Mouse (Mus musculus): ENCODE data around the gene Eral1.

Eral1 gene

DNA sequence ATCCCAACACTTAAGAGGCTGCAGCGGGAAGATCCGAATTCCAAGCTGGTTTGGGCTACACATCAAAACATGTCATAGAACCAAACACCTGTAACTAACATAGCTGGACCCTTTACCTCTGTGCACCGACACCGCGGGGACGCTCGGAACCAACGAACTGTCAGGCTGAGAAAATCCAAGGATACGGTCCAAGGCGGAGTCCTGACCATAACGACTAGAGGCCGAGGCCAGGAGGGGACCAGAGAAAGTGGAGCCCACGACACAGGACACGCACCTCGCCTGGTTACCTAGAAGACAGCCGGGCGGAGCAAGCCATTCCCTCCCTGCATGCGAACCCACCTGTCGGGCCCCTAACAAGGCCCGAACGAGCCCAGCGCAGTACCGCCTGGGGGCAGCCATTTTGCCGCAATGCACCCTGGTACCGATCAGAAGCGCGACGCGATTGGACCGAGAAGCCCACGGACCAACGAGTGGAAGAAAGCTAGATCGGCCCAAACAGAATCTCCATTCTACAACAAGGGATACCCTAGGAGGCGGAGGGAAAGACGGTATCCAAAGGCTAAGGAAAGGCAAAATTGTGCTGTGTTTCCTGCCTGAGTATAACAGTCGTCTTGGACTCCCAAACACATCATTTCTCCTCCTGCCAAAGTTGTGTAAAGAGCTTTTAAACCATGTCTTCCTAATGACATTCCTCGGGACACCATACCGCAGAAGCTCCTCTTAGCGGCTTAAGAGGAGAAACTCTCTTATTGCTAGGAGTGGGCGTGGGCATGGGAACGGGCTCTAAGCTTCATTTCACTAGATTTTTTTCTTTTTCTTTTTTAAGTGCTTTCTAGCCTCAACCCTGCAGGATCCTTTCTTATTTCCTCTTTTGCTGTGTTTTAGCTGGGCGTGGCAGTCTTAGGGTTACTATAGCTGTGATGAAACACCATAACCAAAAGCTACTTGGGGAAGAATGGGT is at the start of gene Eral1:
Eral1 (minus strand) TSS at position 423 of the 961 bp plus-strand sequence.
- peak; percentile 97 for DNase-seq (ENCODE audit: low read depth, low spot score)

DNA sequence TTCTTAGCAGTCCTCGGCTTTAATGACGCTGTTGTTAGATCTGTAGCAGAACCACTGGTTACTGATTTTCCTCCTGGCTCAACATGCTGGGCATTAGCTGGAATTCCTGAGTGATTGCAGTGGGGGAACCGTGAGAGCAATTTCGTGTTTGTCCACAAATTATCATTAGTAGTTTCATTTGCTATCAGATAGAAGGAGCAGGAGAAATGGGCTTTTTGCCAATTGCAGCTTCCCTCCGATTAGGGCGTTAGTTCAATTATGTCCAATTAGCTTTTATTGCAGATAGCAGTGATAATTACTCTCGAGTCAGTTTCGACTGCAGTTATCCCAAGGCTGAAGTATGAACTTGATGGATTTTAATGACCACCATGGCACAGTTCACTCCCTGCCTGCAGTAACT is 49.3 kb upstream of the Eral1 start:
- DNase-seq (ENCODE audit: low read depth, low spot score) = no peak

DNA sequence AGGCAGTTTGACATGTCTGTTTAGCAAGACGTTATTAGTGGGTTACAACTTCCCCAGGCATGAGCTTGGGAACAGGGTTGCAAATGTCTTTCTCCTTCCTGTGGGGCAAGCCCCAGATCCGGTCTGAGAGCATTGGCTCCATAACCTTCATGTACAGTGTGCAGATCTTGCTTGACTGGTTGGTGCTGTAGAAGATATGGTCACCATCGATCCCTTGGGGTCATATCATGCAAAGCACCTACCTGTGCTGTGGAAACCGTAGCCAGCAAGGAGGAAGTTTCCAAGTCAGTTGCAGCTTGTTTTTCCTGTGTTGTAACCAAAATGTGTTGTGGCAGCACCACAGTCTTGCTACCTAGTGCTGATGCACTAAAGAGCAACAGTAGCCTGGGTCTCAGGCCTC is 46.6 kb upstream of the Eral1 start:
- DNase-seq (ENCODE audit: low read depth, low spot score) = no peak

DNA sequence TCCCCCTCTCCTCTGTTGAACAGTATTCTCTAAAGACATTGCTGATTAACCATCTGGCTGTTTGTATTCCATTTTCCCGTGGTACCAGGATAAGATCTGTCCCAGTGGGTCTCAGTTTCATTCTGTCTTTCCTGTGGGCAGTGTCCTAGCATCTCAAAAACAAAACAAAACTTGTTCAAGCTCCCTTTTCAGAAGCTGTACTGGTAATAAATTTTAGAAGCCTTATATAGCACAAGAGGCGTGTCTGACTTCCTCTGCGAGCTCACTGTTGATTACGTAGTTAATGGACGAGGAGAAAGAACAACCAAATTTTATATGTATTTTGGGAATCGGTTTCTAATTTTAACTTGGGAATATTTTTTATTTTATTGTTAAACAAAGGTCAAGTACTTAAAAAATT is 45.5 kb upstream of the Eral1 start:
- DNase-seq (ENCODE audit: low read depth, low spot score) = peak; percentile 18

DNA sequence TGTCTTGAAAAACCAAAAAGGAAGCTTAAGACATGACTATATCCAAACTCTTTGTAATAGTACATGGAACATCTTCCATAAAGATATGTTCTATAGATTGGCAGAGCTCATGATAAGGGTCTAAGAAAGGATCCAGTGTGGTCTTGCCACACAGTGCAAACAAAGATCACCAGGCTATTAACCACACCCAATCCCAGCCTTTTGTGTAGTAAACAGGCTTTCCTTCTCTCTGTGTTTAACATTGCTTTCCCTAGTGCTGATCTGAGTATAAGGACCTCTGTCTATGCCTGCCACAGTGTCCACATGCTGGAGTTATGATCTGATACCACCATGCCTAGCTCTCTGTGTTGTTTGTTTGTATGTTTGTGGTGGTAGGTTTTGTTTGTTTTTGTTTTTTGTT is 43.6 kb upstream of the Eral1 start:
- DNase-seq (ENCODE audit: low read depth, low spot score) = no peak

DNA sequence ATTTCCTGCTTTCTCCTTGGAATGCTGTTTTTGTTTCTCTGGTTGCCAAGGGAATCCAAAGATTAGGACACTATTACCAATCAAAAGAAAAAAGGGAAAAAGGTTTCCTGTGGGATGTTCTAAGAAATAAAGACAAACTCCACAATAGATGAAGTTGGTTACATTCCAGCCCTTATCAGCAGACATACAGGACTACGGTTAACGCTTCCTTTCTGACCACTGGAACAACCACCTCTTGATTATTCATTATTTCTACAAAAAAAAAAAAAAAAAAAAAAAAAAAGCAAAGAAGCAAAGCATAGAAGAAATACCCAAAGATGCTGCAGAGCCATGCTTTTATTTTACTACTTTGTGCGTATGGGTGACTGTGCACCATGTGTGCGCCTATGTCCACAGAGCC is 42.6 kb upstream of the Eral1 start:
- DNase-seq (ENCODE audit: low read depth, low spot score) = no peak

GRCm38 (mm10) chr11:78121176-78121575 is 41.0 kb upstream of the Eral1 start:
- DNase-seq (ENCODE audit: low read depth, low spot score) = peak; percentile 50

- no peak for DNase-seq (ENCODE audit: low read depth, low spot score)
Observed at GRCm38 (mm10) chr11:78119898-78120297, 39.7 kb upstream of the Eral1 start.

DNA sequence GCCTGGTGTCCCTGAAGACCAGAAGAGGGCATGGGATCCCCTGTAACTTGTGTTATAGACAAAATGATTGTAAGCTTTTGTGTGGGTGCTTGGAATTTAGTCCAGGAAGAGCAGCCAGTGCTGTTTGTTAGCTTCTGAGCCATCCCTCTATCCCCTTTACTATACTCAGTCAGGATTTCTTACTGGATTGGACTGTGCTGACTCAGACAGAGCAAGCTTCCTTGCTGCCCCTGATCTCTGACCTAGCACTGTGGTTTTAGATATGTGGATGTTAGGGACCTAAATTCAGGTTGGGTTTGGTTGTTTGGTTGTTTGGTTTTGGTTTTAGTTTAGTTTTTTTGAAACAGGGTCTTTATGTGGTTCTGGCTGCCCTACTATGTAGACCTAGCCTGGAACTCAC is 38.3 kb upstream of the Eral1 start:
- DNase-seq (ENCODE audit: low read depth, low spot score) = no peak

DNA sequence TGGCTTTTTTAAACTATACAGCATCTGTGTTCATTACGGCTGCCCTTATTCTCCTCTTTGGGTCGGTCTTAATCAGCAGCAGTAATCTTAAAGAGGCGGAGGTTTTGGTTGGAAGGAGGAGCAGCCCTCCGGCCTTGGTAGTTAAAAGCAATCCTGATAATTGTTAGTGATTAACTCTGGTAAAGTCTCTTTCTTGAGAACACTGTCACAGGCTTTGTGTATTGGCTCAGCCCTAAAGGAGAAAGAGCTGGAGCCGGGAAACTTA is 35.9 kb upstream of the Eral1 start:
- no peak for DNase-seq (ENCODE audit: low read depth, low spot score)

GRCm38 (mm10) chr11:78115367-78116145 is 35.4 kb upstream of the Eral1 start:
- peak; percentile 99 for DNase-seq (ENCODE audit: low read depth, low spot score)

DNA sequence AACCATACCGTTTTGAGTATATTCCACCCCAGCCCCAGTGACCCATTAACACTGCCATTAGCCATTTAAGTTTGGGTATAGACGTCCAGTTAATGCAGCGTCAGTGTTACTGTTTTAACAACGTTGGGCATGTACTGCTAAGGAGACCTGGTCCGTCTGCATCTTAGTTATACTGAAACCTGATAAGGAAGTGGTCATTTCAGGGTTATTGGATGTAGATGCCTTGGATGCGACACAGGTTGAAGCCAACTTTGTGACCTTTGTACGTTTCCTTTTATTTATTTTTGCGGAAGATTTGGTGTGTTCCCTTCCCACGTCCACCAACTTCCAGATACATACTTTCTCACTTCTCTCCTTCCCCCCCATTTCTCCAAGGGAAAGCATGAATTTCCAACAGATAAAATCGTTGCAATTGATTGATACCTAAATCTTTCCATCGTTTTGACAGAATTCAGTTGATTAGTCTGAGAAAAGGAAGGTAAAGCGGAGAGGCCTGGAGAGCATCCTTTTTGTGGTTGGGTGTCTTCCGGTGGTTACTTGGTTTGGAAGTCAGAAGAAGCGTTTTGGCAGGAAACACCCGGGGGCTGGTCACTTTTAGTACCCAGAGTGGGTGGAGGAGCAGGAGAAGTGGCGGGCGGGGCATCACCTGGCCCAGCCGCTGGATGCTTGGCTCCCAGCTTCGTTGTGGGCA is 34.6 kb upstream of the Eral1 start:
- DNase-seq (ENCODE audit: low read depth, low spot score) = no peak

DNA sequence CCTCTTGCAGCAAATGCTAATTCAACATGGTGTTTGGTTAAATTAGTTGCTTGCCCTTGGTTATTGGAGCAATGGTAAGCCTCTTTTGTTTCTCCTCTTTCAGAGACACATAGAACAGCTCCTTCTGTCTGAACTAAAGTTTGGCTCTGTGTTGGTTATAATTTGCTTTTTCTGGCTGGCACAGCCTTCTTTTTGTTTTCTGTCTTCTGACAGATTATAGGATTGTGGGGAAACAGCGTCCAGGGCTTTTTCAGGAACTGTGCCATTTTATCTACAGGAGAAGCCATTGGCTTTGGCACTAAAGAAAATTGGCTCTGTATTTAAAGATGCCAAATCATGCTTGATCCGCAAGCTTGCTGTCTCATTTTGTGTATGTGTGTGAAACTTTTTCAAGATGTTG is 33.4 kb upstream of the Eral1 start:
- peak; percentile 56 for DNase-seq (ENCODE audit: low read depth, low spot score)

DNA sequence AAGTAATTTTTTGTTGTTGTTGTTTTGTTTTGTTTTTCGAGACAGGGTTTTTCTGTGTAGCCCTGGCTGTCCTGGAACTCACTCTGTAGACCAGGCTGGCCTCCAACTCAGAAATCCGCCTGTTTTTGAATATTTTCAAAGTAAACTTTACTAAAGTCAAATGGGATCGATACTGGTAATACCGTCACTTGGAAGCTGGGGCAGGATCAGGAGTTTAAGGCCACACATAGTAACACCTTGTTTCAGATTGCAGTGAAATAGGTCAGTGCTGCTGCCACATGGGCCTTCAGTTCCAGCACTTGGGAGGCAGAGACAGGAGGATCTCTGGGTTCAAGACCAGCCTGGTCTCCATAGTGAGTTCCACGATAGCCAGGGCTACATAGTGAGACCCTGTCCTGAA is 24.3 kb upstream of the Eral1 start:
- DNase-seq (ENCODE audit: low read depth, low spot score) = no peak

DNA sequence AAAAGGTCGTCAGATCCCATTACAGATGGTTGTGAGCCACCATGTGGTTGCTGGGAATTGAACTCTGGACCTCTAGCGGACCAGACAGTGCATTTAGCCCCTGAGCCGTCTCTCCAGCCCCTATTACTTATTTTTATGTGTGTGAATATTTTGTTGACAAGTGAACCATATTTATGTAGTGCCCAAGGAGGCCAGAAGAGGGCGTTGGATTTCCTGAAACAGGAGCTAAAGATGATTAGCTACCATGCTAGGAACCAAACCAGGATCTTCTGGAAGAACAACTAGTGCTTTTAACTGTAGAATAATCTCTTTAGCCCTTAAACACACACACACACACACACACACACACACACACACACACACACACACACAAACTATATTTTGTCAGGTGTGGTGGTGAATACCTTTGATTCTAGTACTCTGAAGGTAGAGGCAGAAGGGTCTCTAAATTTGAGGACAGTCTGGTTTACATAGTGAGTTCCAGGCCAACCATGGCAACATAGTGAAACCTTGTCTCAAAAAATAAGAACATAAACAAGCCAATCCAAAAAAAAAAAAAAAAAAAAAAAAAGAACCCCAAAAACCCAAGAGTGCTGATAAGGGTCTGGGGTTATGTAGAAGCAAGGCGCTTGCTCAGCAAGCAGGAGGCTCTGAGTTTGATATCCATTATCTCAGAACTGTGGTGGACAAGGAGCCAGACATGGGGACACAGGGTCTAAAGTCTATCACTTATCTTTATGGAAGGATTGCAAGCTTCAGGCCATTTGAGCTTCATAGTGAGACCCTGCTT is 23.0 kb upstream of the Eral1 start:
- DNase-seq (ENCODE audit: low read depth, low spot score) = no peak

DNA sequence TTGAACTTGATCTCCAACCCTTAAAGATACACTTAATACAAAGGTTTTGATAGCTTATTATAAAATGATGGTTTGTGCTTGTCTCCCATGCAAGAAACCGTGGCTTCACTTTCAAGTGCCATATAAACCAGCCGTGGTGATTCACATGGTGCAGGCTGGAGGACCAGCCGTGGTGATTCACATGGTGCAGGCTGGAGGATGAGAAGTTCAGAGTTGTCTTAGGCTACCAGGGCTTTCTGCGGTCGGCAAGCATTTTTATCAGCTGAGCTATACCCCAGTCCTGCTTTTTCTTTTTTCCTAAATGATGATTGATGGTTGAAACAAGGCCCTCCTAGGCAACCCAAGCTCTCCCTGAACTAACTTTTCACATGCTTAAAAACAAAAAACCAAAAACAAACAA is 22.0 kb upstream of the Eral1 start:
- DNase-seq (ENCODE audit: low read depth, low spot score) = no peak

- no peak for DNase-seq (ENCODE audit: low read depth, low spot score)
Observed at GRCm38 (mm10) chr11:78100746-78101145, 20.6 kb upstream of the Eral1 start.

DNA sequence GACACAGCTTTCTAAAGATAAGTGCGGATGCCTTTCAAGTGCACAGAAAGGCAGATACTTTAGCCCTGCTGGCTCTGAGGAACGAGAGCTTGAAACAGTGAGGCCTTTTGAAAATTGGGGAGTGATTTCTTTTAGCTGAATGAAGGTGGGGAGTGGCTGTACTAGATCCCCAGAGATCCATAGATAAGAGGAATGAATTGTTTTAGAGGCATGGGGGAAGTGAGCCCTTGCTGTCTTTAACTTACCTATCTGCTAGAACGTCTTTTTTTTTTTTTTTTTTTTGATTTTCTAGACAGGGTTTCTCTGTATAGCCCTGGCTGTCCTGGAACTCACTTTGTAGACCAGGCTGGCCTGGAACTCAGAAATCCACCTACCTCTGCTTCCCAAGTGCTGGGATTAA is 16.9 kb upstream of the Eral1 start:
- no peak for DNase-seq (ENCODE audit: low read depth, low spot score)

GRCm38 (mm10) chr11:78095144-78095516 is 14.9 kb upstream of the Eral1 start:
- DNase-seq (ENCODE audit: low read depth, low spot score) = no peak

DNA sequence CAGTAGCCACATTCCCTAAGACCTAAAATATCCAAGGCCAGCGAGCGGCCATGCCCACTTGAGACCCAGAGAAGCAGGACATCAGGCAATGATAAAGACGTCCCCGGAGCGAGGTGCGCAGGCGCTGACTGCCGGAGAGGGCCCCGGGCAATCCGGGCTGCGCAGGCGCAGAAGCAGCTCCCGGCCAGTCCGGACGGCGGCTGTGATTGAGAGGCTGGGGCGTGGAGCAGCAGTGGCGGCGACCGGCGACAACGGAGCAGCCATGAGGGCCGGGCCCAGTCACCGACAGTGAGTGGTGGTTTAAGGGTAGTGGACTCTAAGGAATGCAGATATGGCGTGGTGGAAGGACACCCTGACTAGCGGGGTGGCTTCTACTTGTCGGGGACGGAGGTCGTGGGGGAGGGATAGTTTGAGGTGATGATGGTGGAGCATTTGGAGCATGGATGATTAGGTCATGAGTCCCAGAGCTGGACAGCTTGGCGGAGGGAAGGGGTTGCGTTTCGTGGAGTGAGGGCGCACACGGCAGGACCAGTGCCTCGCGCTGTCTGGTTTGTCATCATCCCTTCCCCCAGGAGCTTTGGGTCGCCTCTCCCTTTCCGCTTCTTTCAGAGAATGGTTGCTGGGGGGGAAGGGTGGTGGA is 14.4 kb upstream of the Eral1 start, which contains the start of gene Fam222b:
Fam222b (plus strand) TSS at position 157 of the 640 bp plus-strand sequence.
- DNase-seq (ENCODE audit: low read depth, low spot score) = peak; percentile 95

DNA sequence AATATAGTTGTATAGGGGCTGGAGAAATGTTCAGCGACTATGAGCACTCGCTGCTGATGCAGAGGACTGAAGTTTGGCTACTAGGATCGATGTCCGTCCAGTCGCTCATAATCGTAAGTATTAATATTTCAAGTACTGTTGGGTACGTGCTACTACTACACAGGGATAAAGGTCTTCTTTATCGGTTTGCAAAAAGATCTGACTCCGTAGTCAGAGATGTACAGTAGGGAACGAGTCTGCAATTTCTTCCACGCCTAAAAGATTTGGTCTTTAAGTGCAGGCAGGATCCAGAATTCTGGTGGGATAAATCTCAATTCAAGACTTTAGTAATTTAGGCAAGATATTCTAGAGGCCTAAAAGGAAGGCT is 13.9 kb upstream of the Eral1 start:
- peak; percentile 21 for DNase-seq (ENCODE audit: low read depth, low spot score)

Data from brain, adult 2 months (tissue).